Comparison of ENCODE assay signal across 9 mouse cellular contexts in the genomic region with DNA sequence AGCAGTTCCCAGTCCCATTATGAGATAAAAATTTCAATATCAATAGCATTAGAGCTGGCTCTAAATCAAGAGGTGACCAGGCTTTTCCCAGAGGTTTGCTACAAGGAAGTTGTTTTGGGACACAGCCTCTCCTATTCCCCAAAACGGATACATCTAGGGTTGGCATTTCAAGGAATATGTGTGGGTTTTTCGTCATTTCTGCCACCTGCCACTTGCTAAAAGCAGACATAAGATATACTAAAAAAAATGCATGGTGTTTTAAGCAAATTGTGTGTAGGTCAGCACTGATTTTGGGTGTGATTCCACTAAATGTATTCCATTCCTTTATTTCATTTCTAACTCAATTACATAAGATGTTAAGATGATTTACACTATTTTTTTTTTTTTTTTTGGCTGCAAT. TPM values are rescaled to one million over a fixed set of nuclear protein-coding genes. Genes with fewer than 3 reads are reported as not detected.
"Had no signal": no experiment of that assay in that cellular context is flagged by ENCODE, and none has a peak within 500 bp of the region (broad histone marks: within the 10 kb centered on the region; RNA-seq: fewer than 3 reads in every experiment).

No protein-coding gene starts in this region.

- DNase-seq: kidney, adult 2 months; kidney, postnatal 14 days; layer of hippocampus, postnatal 36 days; lung, adult 2 months; lung, postnatal 36 days; spleen, adult 18-20 months; thymus, postnatal 4 days had no signal

RNA-seq across cellular contexts. Expression of a gene that starts 34.3 kb away (rescaled TPM):
- total RNA-seq: layer of hippocampus, postnatal 36 days; megakaryocyte progenitor cell, adult 5-6 weeks; midbrain, postnatal 0 days had no signal
